Mouse (Mus musculus): Measurements from ENCODE around the gene Ncapd3. TPM values are rescaled to one million over a fixed set of nuclear protein-coding genes. Genes with fewer than 3 reads are reported as not detected.

The Ncapd3 gene
- polyA plus RNA-seq, 2 experiments, result 33.7 to 40.1 TPM

DNA sequence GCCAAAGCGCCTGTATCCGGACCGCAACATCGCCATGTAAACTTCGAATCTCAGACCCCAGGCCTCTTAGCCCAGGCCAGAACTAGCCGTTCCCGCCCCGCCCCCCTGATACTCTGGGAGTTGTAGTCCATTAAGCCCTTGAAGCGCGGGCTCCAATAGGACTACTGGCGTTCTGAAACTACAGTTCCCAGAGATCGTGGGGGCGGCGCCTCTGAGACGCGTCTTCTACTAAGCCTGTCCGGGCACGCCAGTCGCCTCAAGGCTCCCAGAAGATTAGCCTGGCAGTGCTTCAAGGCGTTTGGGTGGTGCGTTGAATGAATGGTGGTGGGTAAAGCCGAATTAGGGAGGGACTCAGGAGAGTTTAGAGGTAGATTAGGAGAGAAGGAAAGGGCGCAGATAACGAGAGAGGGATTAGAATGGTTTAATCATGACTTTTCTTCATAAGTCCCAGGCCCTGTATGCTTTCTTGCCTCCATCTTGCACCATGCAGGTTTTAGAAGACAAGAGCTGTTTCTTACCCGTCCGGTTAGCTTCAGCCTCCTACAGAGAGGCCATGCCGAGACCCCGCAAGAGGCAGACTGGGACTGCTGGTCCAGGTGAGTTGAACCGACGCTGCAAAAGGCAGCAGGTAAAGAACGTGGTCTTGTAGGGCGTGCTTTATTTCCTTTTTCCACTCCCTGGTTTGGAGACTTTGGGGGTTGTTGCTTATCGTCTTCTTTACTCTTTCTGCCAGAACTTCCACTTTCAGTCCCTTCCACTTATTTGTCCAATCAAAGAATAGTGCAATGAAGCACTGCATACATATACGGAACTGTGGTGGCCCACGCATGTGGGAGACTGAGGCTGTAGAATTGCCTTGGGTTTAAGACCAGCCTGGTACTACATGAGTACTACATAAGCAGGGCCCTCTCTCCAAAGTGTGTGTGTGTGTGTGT lies 30.2 kb upstream of the Ncapd3 start, which contains the start of the genes Acad8 and Thyn1:
Gene Acad8, minus strand, starts transcription at position 106 of the 935 bp plus-strand sequence.
Gene Thyn1, plus strand, starts transcription at position 250 of the 935 bp plus-strand sequence.
- Histone ChIP-seq H3K4me1 (replicated peaks; ENCODE audit: control insufficient read depth in 2 of 2, insufficient read depth in 2 of 2, low read length in 1 of 2) (peaks cover 6 to 18% of the 10 kb centered on the region in 2 experiments), H3K9ac (replicated peaks) (peak within 1 kb of the TSS; percentile 80), H3K4me3 (ENCODE audit: insufficient read depth in 1 of 2, low read depth in 2 of 2, low read length in 2 of 2) (peak within 1 kb of the TSS; percentile 76 to 87), H3K27ac (no peak within 1 kb of the TSS), H3K36me3 (replicated peaks; ENCODE audit: control insufficient read depth, insufficient read depth, low read depth) (peaks cover 3% of the 10 kb centered on the region; the same call in 1 of the 2 replicates), H3K27me3 (ENCODE audit: control insufficient read depth, insufficient read depth, low read length) (no peaks in the 10 kb centered on the region), H3K9me3 (ENCODE audit: control insufficient read depth, low read length) (no peaks in the 10 kb centered on the region), H3K4me2 (ENCODE audit: low read depth) (peak within 1 kb of the TSS; percentile 94)
- WGBS (ENCODE audit: insufficient replicate concordance), result under 1% methylated on average over 35 of the region's 35 CpGs
- ATAC-seq (ENCODE audit: insufficient read depth) (peak; percentile 98), DNase-seq (ENCODE audit: low read depth in 3 of 3, low spot score in 3 of 3) (peak; percentile 91 to 95 (median 93))
- no peak for TF ChIP-seq CTCF (IDR thresholded peaks at IDR 0.05; ENCODE audit: low read depth)
- no peak for TF ChIP-seq EP300 (IDR thresholded peaks at IDR 0.05; ENCODE audit: low read depth)

DNA sequence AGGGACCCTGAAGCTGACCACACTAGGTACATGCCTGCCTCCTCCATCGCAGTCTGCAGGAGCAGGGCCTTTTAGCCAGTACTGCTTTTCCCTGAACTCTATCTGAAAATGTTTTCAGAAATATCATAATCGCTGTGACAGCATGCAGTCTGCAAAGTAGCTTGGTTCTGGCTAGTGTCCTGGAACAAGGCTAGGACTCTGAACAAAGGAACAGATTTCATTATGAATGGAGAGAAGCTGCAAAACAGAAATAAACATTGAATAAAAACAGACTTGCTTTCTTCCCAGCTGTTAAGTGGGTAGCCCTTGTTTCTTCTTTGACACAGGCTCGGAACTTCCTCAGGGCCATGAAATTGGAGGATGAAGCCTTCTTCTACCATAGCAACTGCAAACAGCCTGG lies 24.7 kb upstream of the Ncapd3 start:
- no peak for TF ChIP-seq EP300 (IDR thresholded peaks at IDR 0.05; ENCODE audit: low read depth)
- DNase-seq (ENCODE audit: low read depth in 3 of 3, low spot score in 3 of 3) (no peak), ATAC-seq (ENCODE audit: insufficient read depth) (no peak)
- Histone ChIP-seq H3K9ac (replicated peaks) (no peak overlapping the region), H3K9me3 (ENCODE audit: control insufficient read depth, low read length) (no peaks in the 10 kb centered on the region), H3K4me3 (ENCODE audit: insufficient read depth in 1 of 2, low read depth in 2 of 2, low read length in 2 of 2) (no peak overlapping the region), H3K27me3 (ENCODE audit: control insufficient read depth, insufficient read depth, low read length) (no peaks in the 10 kb centered on the region), H3K4me1 (replicated peaks; ENCODE audit: control insufficient read depth in 2 of 2, insufficient read depth in 2 of 2, low read length in 1 of 2) (peaks cover 6 to 11% of the 10 kb centered on the region in 2 experiments), H3K36me3 (replicated peaks; ENCODE audit: control insufficient read depth, insufficient read depth, low read depth) (peaks cover 10% of the 10 kb centered on the region), H3K4me2 (ENCODE audit: low read depth) (no peak overlapping the region), H3K27ac (no peak overlapping the region)
- WGBS (ENCODE audit: insufficient replicate concordance), result 77% methylated on average over 3 of the region's 3 CpGs

DNA sequence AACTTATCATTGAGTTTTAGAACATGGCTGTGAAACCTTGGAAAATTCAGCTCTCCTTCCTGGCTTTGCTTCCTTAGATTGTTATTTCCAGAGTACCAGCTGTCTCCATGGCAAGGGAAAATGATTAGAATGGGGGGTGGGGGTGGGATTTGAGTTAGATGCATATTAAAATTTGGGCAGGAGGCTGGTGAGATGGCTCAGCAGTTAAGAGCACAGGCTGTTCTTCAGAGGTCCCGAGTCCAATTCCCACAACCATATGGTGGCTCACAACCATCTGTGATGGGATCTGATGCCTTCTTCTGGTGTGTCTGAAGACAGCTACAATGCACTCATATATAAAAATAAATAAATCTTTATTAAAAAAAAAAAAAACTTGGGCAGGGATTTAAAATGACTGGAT lies 24.0 kb upstream of the Ncapd3 start:
- ATAC-seq (ENCODE audit: insufficient read depth) (no peak), DNase-seq (ENCODE audit: low read depth in 3 of 3, low spot score in 3 of 3) (no peak)
- 80% methylated on average over 1 of the region's 1 CpGs for WGBS (ENCODE audit: insufficient replicate concordance)
- Histone ChIP-seq H3K27me3 (ENCODE audit: control insufficient read depth, insufficient read depth, low read length) (no peaks in the 10 kb centered on the region), H3K36me3 (replicated peaks; ENCODE audit: control insufficient read depth, insufficient read depth, low read depth) (peaks cover 10% of the 10 kb centered on the region), H3K4me2 (ENCODE audit: low read depth) (no peak overlapping the region), H3K27ac (no peak overlapping the region), H3K4me1 (replicated peaks; ENCODE audit: control insufficient read depth in 2 of 2, insufficient read depth in 2 of 2, low read length in 1 of 2) (peaks cover 1 to 4% of the 10 kb centered on the region in 2 experiments; a peak in 3 of 4 replicates), H3K9ac (replicated peaks) (no peak overlapping the region), H3K4me3 (ENCODE audit: insufficient read depth in 1 of 2, low read depth in 2 of 2, low read length in 2 of 2) (no peak overlapping the region), H3K9me3 (ENCODE audit: control insufficient read depth, low read length) (no peaks in the 10 kb centered on the region)
- TF ChIP-seq CTCF (IDR thresholded peaks at IDR 0.05; ENCODE audit: low read depth), result no peak
- TF ChIP-seq EP300 (IDR thresholded peaks at IDR 0.05; ENCODE audit: low read depth), result no peak

DNA sequence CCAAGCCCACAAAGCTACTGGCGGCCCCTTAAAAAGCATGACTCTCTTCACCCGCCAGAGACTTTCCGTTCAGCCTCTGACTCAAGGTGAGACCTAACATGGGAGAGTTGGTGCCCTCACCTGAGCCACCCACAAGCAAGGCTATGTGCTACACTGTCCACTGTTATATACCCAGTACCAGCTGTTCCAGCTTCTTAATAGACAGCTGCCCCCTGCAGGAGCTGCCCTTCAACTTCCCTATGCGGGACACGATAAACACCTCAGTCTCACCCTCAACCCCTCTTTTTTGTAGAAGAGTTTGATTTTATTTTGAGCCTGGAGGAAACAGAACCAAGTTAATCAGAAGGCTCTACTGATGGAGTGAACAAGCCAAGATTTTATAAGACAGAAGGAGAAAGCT lies 23.1 kb upstream of the Ncapd3 start:
- Histone ChIP-seq H3K4me3 (ENCODE audit: insufficient read depth in 1 of 2, low read depth in 2 of 2, low read length in 2 of 2) (no peak overlapping the region), H3K27me3 (ENCODE audit: control insufficient read depth, insufficient read depth, low read length) (no peaks in the 10 kb centered on the region), H3K4me2 (ENCODE audit: low read depth) (no peak overlapping the region), H3K4me1 (replicated peaks; ENCODE audit: control insufficient read depth in 2 of 2, insufficient read depth in 2 of 2, low read length in 1 of 2) (no peaks in the 10 kb centered on the region), H3K36me3 (replicated peaks; ENCODE audit: control insufficient read depth, insufficient read depth, low read depth) (peaks cover 10% of the 10 kb centered on the region), H3K9ac (replicated peaks) (no peak overlapping the region), H3K27ac (no peak overlapping the region), H3K9me3 (ENCODE audit: control insufficient read depth, low read length) (no peaks in the 10 kb centered on the region)
- ATAC-seq (ENCODE audit: insufficient read depth), result no peak
- WGBS (ENCODE audit: insufficient replicate concordance), result 84% methylated on average over 5 of the region's 5 CpGs
- DNase-seq (ENCODE audit: low read depth in 3 of 3, low spot score in 3 of 3), result no peak
- peak; percentile 17; the same call in 1 of the 2 replicates for TF ChIP-seq CTCF (IDR thresholded peaks at IDR 0.05; ENCODE audit: low read depth)
- TF ChIP-seq EP300 (IDR thresholded peaks at IDR 0.05; ENCODE audit: low read depth), result no peak

DNA sequence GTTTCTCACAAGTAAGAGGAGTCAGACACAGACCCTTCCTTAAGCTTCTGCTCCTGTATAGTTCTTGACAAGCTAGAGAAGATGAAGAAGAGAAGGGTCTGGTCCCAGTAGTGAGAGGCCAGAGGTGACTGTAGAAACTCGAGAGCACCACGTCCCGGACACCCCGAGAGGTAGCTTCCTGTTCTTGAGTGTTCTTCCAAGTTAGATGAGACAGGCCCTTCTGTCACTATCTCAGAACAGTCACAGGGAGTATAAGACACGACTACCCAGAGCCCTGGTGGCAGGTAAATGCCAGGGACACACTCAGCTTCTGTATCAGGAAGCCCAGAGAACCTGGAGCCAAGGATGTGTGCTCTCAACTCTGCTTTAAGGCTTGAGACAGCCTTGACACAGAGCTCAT lies 20.7 kb upstream of the Ncapd3 start:
- DNase-seq (ENCODE audit: low read depth in 3 of 3, low spot score in 3 of 3) (no peak), ATAC-seq (ENCODE audit: insufficient read depth) (no peak)
- Histone ChIP-seq H3K27me3 (ENCODE audit: control insufficient read depth, insufficient read depth, low read length) (no peaks in the 10 kb centered on the region), H3K4me3 (ENCODE audit: insufficient read depth in 1 of 2, low read depth in 2 of 2, low read length in 2 of 2) (no peak overlapping the region), H3K4me1 (replicated peaks; ENCODE audit: control insufficient read depth in 2 of 2, insufficient read depth in 2 of 2, low read length in 1 of 2) (no peaks in the 10 kb centered on the region), H3K9me3 (ENCODE audit: control insufficient read depth, low read length) (no peaks in the 10 kb centered on the region), H3K4me2 (ENCODE audit: low read depth) (no peak overlapping the region), H3K27ac (no peak overlapping the region), H3K36me3 (replicated peaks; ENCODE audit: control insufficient read depth, insufficient read depth, low read depth) (peaks cover 13% of the 10 kb centered on the region), H3K9ac (replicated peaks) (no peak overlapping the region)
- WGBS (ENCODE audit: insufficient replicate concordance), result 68% methylated on average over 5 of the region's 5 CpGs
- TF ChIP-seq EP300 (IDR thresholded peaks at IDR 0.05; ENCODE audit: low read depth) (no peak), CTCF (IDR thresholded peaks at IDR 0.05; ENCODE audit: low read depth) (no peak)

Measured in liver, embryonic 14.5 days (tissue).